Mouse (Mus musculus) stomach, embryonic 16.5 days (tissue): ENCODE results near the gene Gm19684. TPM values are rescaled to one million over a fixed set of nuclear protein-coding genes. Genes with fewer than 3 reads are reported as not detected.
A peak's percentile ranks its signal among the peaks of the same experiment; 100 is the strongest.
"Not testable (repeated sequence)": the region's sequence is repeated elsewhere in the genome, so short reads cannot be mapped to it uniquely, and the experiment has no call there.

Experiments
- ATAC-seq: fragments of 200-750 bp; cut with Nextera tagmentation; 2 replicates; pipeline ENCODE4 v1.8.0; 2017; ENCODE audit warnings: moderate number of reproducible peaks, moderate TSS enrichment; ENCODE audit not compliant: insufficient read depth, low FRiP score
- H3K27ac ChIP-seq: fragments of 300-500 bp; sonication (generic); 2 replicates; pipeline ENCODE4 v1.5.1; 2014; ENCODE audit warnings: low read length
- H3K27me3 ChIP-seq: fragments of 300-500 bp; sonication (generic); 2 replicates; pipeline ENCODE4 v1.6.1; 2014; ENCODE audit warnings: low read length, control low read depth, mixed read lengths; ENCODE audit not compliant: control insufficient read depth, insufficient read depth
- H3K36me3 ChIP-seq: fragments of 300-500 bp; sonication (generic); 2 replicates; pipeline ENCODE4 v1.6.1; 2014; ENCODE audit warnings: low read length; ENCODE audit not compliant: control insufficient read depth, insufficient read depth
- H3K4me1 ChIP-seq: fragments of 300-500 bp; sonication (generic); 2 replicates; pipeline ENCODE4 v1.6.1; 2014; ENCODE audit warnings: low read length, control low read depth, mixed read lengths; ENCODE audit not compliant: control insufficient read depth, insufficient read depth
- H3K4me2 ChIP-seq: fragments of 300-500 bp; sonication (generic); 2 replicates; pipeline ENCODE4 v1.6.1; 2014; ENCODE audit warnings: low read depth, low read length, mixed read lengths
- H3K4me3 ChIP-seq: fragments of 300-500 bp; sonication (generic); replicated peaks from 2 replicates; pipeline ENCODE4 v1.5.1; 2014; ENCODE audit warnings: mild to moderate bottlenecking, low read length
- H3K9ac ChIP-seq: fragments of 300-500 bp; sonication (generic); 2 replicates; pipeline ENCODE4 v1.6.1; 2014; ENCODE audit warnings: low read length
- H3K9me3 ChIP-seq: fragments of 300-500 bp; sonication (generic); replicated peaks from 2 replicates; pipeline ENCODE4 v1.6.1; 2016; ENCODE audit warnings: low read length, control low read depth; ENCODE audit not compliant: control insufficient read depth
- WGBS: fragments of 180-500 bp; shearing (Covaris S2); extraction: QIAGEN DNeasy Blood & Tissue Kit; methylation state at CpG from one replicate; pipeline ENCODE4 v1.1.7; 2014; 5-methylcytosine and 5-hydroxymethylcytosine counted together
- polyA plus RNA-seq: library from polyadenylated mRNA; unstranded; fragments of >200 nt; fragmentation: Nextera tagmentation; extraction: Ambion mirVana; gene quantifications from 2 replicates; pipeline ENCODE4 v1.2.1, GENCODE M21; 2015

Gm19684 gene
- polyA plus RNA-seq, 1 experiment from 2014 or later: not detected

DNA sequence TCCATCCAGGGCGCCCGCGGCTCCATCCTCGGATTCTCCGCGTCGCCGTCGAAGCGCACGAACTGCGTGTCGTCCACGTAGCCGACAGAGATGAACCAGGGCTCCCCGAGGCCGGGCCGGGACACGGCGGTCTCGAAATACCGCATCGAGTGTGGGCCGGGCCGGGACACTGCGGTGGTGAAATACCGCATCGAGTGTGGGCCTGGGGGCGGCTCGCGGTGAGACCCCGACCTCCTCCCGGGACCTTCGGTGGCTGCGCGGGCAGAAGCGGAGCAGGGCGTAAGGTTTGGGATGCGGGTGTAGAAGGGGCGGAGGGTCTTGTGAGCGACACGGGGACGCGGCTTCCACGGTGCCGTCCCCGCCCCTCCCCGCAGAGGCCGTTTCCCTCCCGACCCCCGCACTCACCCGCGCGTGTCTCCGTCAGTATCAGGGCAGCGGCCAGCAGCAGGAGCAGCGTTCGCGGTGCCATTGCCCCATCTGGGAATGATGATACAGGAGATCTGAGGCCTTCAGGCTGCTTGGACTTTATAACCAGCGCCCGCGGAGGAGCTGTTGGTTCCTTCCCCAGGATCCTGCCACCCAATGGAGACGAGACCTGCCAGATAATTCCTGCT, 46.7 kb downstream of the Gm19684 start, which contains the start of gene Gm8909:
TSS of gene Gm8909 (minus strand) at position 499 of the 614 bp plus-strand sequence.
- no peaks in the 10 kb centered on the region for H3K4me1 ChIP-seq
- peaks cover 30% of the 10 kb centered on the region for H3K27me3 ChIP-seq
- H3K27ac ChIP-seq: no peak within 1 kb of the TSS
- 0 out of 2 replicates have a peak, but pooled peaks have one; percentile 29 for ATAC-seq
- H3K36me3 ChIP-seq: no peaks in the 10 kb centered on the region
- peak within 1 kb of the TSS; percentile 50; the same call in 1 of the 2 replicates for H3K9ac ChIP-seq
- H3K4me3 ChIP-seq: peak within 1 kb of the TSS; percentile 51
- peak within 1 kb of the TSS; percentile 63 for H3K4me2 ChIP-seq
- WGBS: 2% methylated on average over 63 of the region's 63 CpGs
- no peaks in the 10 kb centered on the region for H3K9me3 ChIP-seq

GRCm38 (mm10) chr17:36169094-36169493, 47.6 kb downstream of the Gm19684 start:
- H3K9ac ChIP-seq, H3K36me3 ChIP-seq, ATAC-seq, H3K4me1 ChIP-seq, H3K9me3 ChIP-seq, H3K4me2 ChIP-seq, H3K27ac ChIP-seq, H3K4me3 ChIP-seq: not testable (repeated sequence)
- H3K27me3 ChIP-seq: peaks cover 30% of the 10 kb centered on the region
- WGBS: no CpG with 5 or more reads among the region's 1 CpGs

DNA sequence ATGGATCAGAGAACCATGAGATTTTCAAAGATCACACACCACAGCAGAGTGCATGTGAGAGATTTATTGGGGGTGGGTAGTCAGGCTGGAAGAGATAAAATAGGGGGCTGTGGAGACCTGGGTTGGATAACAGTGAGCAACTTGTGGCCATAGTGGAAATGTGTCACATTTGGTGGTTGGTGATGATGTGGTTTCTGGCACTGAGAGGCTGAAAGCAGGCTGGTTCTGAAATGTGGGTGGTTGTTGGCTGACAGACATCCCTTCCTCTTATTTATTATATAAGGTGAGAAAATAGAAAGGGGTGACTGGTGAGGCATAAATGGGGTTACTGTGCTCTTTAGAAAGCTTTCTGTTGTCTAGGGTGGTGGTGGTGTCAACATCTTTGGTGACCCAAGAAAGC, 48.3 kb downstream of the Gm19684 start:
- Histone ChIP-seq H3K4me1 (no peaks in the 10 kb centered on the region), H3K9ac (no peak overlapping the region), H3K36me3 (no peaks in the 10 kb centered on the region), H3K4me2 (no peak overlapping the region), H3K4me3 (no peak overlapping the region), H3K27ac (no peak overlapping the region), H3K27me3 (peaks cover 30% of the 10 kb centered on the region), H3K9me3 (no peaks in the 10 kb centered on the region)
- ATAC-seq: no peak

DNA sequence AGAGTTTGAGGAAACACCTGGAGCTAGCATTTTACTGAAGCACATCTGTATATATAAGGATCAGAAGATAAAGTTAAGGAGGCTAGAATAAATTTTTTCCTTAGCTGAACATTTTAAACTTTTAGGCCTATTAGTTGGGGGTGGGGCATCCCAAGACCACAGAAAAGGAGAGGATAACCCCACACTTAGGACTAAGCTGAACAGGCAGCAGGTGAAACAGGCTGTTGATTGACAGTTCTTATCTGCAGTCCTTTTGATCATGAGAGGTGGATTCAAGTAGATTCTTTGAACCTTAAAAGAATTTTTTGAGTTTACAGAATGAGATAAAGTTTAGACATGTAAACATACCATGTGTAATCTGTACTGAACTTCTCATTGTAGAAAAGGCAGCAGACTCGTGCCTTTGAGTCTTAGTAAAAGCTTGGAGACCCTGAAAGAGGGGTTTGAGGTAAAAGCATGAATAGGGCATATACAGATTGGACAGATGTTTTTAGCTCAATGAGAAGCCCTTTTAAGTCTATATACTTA, 48.9 kb downstream of the Gm19684 start:
- H3K36me3 ChIP-seq: no peaks in the 10 kb centered on the region
- no peak for ATAC-seq
- 18% methylated on average over 1 of the region's 1 CpGs for WGBS
- no peaks in the 10 kb centered on the region for H3K9me3 ChIP-seq
- H3K27ac ChIP-seq: no peak overlapping the region
- H3K4me2 ChIP-seq: no peak overlapping the region
- H3K27me3 ChIP-seq: peaks cover 30% of the 10 kb centered on the region
- H3K4me1 ChIP-seq: no peaks in the 10 kb centered on the region
- H3K9ac ChIP-seq: no peak overlapping the region
- H3K4me3 ChIP-seq: no peak overlapping the region

GRCm38 (mm10) chr17:36176132-36176531, 54.7 kb downstream of the Gm19684 start:
- not testable (repeated sequence) for ATAC-seq, H3K9ac ChIP-seq, H3K9me3 ChIP-seq, H3K4me2 ChIP-seq, H3K27ac ChIP-seq, H3K27me3 ChIP-seq, H3K36me3 ChIP-seq, H3K4me1 ChIP-seq, H3K4me3 ChIP-seq
- no CpG with 5 or more reads among the region's 2 CpGs for WGBS

- H3K4me1 ChIP-seq, H3K36me3 ChIP-seq, H3K27me3 ChIP-seq, H3K27ac ChIP-seq, H3K9me3 ChIP-seq: not testable (repeated sequence)
- peak overlapping the region; percentile 63 for H3K4me2 ChIP-seq
- under 1% methylated on average over 40 of the region's 40 CpGs for whole genome bisulfite sequencing
- ATAC-seq: peak; percentile 58; the same call in 1 of the 2 replicates
- H3K4me3 ChIP-seq: peak overlapping the region; percentile 44
- H3K9ac ChIP-seq: peak overlapping the region; percentile 63
Measured at GRCm38 (mm10) chr17:36178938-36179337, 57.5 kb downstream of the Gm19684 start.

Other genes with a start within 250 kb of the Gm19684 start
- 33.8 and 44.1 TPM in 2 replicates for gene Dhx16, start 241.9 kb upstream of the Gm19684 start, polyA plus RNA-seq
- gene 2310061I04Rik, start 224.2 kb upstream of the Gm19684 start, polyA plus RNA-seq: 19.1 and 22.9 TPM in 2 replicates
- 50.8 and 51.9 TPM in 2 replicates for gene Atat1, start 211.6 kb upstream of the Gm19684 start, polyA plus RNA-seq
- 83.2 and 87.3 TPM in 2 replicates for gene Mrps18b, start 205.3 kb upstream of the Gm19684 start, polyA plus RNA-seq
- 33.1 and 34.3 TPM in 2 replicates for gene Ppp1r10, start 205.2 kb upstream of the Gm19684 start, polyA plus RNA-seq
- gene Abcf1, start 151.9 kb upstream of the Gm19684 start, polyA plus RNA-seq: 87.7 and 88.9 TPM in 2 replicates
- 42.7 and 45.0 TPM in 2 replicates for gene Gnl1, start 141.8 kb upstream of the Gm19684 start, polyA plus RNA-seq
- gene Prr3, start 141.4 kb upstream of the Gm19684 start, polyA plus RNA-seq: 23.4 and 25.6 TPM in 2 replicates
- gene H2-T24, start 101.1 kb upstream of the Gm19684 start, polyA plus RNA-seq: 2.7 TPM in 2 replicates
- 16.9 and 17.5 TPM in 2 replicates for gene H2-T23, start 88.8 kb upstream of the Gm19684 start, polyA plus RNA-seq
- 19.9 and 23.5 TPM in 2 replicates for gene H2-T22, start 78.9 kb upstream of the Gm19684 start, polyA plus RNA-seq
- 0.15 TPM in 1 of 2 replicates, not detected in the other for gene Gm6034, start 78.7 kb upstream of the Gm19684 start, polyA plus RNA-seq
- 0.85 and 0.89 TPM in 2 replicates for gene Gm11127, start 63.3 kb upstream of the Gm19684 start, polyA plus RNA-seq
- 0.34 TPM in 1 of 2 replicates, not detected in the other for gene Gm7030, start 7.7 kb downstream of the Gm19684 start, polyA plus RNA-seq
- gene Gm8909, start 46.9 kb downstream of the Gm19684 start, polyA plus RNA-seq: 0.42 and 0.45 TPM in 2 replicates
- gene H2-T3, start 68.6 kb downstream of the Gm19684 start, polyA plus RNA-seq: 3.4 and 4.0 TPM in 2 replicates
- 112 and 116 TPM in 2 replicates for gene Rpp21, start 136.4 kb downstream of the Gm19684 start, polyA plus RNA-seq
- gene Trim39, start 150.6 kb downstream of the Gm19684 start, polyA plus RNA-seq: 12.8 and 16.2 TPM in 2 replicates
- not detected in 2 replicates for gene H2-M10.2, start 164.8 kb downstream of the Gm19684 start, polyA plus RNA-seq
- gene H2-M10.1, start 204.5 kb downstream of the Gm19684 start, polyA plus RNA-seq: not detected in 2 replicates
- gene H2-M10.3, start 246.7 kb downstream of the Gm19684 start, polyA plus RNA-seq: not detected in 2 replicates